Mouse (Mus musculus) yolk sac, embryonic 10.5 days (tissue): ENCODE measurements around the gene Manf.
A peak's percentile ranks its signal among the peaks of the same experiment; 100 is the strongest.

ENCODE experiments used
- DNase-seq: peaks from one replicate; pipeline ENCODE4 v3.0.0-alpha.2; 2017; ENCODE audit warnings: low spot score

Manf gene

DNA sequence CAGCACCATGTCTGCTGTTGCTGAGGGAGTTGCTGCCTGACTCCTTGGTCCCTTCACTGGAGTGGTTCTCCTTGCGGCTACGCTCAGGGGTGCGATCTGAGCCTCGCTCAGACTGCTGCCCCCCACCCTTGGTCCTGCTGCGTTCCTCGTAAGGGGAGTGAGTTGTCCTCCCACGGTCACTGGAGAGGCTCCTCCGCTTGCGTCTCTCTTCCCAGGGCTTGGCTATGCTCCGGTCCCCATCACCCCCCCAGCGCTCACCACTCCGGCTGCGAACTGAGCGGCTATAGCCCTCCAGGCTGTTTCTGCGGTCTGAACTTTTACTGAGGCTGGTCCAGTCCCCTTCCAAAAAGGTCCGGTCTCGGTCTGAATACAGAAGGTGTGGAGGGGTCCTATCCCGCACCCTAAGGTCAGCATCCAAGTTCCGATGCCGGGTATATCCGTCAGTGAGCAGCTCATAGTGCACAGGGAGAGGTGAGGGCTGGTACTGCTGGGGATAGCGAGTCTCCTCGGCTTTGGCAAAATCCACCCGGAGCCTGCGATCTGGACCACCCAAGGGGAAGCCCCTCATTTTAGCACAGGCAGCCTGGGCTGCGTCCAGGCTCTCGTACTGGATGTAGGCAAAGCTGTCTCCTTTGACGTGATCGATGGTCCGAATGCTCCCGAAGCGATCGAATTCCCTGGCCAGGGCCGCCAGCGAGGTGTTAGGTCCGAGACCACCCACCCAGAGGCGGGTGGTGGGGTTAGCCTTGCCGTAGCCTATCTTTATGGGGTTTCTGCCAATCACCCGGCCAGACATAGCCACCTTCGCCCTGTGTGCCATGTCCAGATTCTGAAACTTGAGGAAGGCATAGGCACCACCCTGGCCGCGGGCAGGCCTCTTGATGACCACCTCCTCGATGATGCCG is 6.5 kb downstream of the Manf start:
- no peak for DNase-seq

DNA sequence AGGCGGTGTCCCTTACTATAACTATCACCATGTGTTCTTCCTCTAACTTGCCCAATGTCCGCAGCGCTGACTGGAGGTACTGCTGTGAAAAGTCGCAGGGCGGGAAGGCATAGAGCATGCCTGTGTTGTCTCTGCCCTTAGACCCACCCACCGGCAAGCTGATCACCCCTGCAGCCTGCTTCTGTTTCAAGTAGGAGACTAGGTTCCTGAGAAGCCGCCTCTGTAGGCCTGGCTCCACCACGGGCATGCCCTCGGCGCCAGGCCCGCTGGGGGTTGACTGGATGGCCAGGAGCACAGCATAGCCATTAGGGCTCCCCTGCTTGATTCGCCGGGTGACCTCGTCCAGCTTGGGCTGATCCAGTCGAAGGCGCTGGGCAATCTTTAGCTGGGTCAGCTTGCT is 7.5 kb downstream of the Manf start:
- DNase-seq = no peak

DNA sequence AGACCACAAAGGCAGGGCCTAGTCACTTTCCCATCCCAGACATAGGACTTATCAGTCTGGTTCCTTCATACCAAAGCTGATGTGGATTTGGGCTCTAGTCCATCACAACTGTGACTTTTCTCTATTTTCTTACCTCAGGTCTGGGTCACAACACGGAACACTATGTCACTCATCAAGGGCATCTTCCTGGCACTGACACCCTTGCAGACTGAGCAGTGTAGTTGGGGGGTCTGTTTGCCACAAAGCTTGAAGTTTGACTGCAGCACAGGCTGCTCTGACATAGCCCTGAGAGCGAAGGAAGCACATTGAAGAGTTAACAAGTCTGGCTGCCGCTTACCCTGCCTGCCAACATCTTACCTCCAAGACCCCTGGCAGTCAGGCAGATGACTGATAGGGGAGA is 8.7 kb downstream of the Manf start:
- DNase-seq = no peak

DNA sequence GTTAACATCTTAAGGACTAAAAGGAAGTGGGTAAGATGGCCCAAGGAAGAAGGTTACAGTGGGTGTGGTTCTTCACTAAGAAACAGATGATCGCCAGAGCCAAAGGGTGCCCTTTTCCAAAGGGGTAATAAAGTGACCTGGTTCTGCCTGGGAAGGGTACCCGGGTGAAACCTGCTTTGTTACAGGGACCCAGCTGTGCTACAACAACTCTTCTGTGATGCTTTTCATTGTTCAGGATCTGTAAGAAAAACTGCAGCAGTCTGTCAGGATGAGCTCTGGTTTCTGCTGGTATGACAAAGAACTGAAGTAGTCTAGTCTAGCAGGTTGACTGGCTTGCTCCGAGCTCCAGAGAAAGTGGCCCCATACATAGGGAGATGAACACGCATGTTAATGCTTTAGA is 9.6 kb downstream of the Manf start:
- no peak for DNase-seq

DNA sequence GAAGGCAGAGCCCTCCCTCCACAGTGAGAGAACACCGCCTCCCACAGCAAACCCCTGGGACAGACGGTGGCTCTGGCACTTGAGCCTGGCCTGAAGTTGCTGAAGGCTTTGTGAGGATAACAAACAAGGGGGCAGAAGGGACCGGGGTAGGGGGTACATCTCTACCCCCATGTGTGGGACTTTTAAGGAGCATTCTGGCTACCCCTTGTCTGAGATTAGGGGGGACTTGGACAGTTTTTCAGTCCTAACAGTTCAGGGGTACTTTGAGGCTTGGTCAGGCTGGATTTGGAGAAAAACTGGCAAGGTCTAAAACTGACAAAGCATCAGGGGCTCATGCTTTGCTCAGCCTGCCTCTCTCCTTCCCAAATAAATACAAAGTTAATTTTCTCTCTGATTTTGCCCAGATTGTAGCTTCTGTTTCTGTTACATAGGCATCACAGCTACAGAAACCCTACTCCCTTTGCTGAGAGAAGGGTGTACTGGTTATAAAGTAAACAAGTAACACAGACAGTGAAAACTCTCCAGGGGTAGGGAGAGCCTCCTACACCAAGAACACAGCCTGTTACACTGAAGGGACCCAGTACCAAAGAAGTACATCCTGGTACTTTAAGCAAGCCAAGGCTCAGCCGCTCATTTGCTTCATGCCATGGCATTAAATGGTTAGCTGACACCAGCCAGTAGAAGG is 10.6 kb downstream of the Manf start:
- no peak for DNase-seq

DNA sequence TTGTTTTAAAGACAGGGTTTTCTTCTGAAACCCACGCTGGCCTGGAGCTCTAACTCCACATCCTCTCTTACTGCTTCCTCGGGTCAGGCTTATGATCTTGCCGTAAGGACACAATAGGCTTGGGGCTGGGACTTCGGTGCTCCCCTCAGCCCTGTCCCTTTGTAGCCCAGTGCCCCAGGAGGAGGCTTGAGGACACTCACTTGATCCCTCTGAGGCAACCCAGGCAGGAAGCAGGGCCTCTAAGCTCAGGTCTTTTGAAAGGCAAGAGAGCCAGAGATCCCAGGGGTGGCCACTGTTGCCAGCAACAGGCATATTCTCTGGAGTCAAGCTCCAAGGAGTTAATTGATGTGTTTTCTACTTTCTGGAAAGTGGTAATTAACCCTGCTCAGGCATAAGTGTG is 12.3 kb downstream of the Manf start:
- no peak for DNase-seq

DNA sequence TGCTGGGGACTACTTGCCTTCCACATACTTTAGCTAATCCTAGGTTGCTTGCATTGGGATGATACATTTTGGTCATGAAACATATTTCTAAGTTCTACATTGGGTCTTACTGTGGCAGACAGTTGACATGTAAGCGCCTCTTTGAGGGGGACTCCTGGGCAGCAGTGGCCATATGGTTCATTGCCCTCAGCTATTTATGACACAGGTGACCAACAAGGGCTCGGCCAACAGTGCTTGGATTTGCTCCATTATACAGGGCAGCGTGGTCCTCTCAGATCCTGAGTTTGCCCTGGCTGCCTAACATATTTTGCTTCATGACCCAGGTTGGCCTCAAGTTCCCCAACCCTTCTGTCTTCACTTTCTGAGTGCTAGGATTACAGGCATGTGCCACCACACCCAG is 15.1 kb downstream of the Manf start:
- no peak for DNase-seq

DNA sequence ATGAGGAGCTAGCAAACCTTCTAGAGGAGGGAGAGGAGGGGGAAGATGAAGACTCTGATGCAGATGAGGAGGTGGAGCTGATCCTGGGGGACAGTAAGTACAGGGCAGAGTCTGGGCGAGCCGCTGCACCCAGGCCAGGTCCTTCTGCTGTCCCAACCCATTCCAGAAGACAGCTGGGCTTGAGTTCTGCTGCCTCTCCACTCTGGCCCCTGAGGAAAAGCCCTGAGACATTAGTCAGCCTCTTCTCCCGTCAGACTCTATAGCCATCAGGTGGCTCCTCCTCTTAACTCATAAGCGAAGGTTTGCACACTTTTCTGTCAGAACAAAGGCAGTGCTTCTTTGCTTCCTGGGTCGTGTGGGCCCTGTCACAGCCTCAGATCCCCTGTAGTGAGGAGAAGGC is 17.6 kb downstream of the Manf start:
- no peak for DNase-seq

DNA sequence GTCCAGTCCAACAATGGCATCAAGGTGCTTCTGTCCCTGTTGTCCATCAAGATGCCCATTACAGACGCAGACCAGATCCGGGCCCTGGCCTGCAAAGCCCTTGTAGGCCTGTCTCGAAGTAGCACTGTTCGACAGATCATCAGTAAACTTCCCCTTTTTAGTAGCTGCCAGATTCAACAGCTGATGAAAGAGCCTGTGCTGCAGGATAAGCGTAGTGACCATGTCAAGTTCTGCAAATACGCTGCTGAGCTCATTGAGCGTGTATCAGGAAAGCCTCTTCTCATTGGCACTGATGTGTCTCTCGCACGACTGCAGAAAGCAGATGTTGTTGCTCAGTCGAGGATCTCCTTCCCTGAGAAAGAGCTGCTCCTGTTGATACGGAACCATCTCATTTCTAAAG is 33.7 kb downstream of the Manf start:
- DNase-seq = no peak

DNA sequence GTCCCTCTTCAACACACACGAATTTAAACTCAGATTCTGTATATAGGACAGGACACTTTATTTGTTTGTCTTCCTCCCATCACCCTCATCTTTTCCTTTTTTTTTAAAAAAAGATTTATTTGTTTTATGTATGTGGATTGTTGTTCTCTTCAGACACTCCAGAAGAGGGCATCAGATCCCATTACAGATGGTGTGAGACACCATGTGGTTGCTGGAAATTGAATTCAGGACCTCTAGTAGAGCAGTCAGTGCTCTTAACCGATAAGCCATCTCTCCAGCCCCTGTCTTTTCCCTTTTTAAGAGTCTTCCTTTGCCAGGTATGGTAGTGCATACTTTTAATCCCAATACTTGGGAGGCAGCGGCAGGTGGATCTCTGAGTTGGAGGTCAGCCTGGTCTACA is 35.1 kb downstream of the Manf start:
- DNase-seq = no peak

DNA sequence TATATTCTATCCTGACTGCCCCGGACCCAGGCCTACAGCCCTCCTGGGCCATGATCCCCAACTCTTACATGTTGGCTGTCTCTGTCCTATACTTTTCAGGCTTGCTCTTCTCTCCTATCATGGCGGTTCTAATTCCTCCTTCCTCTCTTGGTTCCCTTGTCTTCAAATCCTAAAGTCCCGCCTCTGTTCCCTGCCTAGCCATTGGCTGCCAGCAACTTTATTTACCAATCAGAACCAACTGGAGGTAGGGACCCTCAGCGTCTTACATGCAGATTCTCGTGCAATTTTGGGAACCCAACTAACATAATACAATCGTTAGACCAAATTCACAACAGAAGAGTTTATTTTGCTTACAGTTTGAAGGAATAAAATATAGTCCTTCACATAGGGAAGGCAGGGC is 49.0 kb downstream of the Manf start:
- DNase-seq = no peak

DNA sequence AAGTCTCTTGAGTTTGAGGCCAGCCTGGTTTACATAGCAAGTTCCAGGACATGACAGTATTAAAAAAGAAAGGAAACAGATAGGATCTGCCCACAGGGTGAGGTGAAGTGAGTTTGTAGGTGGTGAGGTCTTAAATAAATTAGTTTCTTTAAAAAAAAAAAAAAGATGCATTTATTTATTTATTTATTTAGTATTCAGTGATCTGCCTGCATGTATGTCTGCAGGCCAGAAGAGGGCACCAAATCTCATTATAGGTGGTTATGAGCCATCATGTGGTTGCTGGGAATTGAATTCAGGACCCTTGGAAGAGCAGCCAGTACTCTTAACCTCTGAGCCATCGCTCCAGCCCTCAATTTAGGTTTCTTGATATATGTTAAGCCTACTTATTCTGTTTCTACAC is 51.2 kb downstream of the Manf start:
- DNase-seq = no peak

DNA sequence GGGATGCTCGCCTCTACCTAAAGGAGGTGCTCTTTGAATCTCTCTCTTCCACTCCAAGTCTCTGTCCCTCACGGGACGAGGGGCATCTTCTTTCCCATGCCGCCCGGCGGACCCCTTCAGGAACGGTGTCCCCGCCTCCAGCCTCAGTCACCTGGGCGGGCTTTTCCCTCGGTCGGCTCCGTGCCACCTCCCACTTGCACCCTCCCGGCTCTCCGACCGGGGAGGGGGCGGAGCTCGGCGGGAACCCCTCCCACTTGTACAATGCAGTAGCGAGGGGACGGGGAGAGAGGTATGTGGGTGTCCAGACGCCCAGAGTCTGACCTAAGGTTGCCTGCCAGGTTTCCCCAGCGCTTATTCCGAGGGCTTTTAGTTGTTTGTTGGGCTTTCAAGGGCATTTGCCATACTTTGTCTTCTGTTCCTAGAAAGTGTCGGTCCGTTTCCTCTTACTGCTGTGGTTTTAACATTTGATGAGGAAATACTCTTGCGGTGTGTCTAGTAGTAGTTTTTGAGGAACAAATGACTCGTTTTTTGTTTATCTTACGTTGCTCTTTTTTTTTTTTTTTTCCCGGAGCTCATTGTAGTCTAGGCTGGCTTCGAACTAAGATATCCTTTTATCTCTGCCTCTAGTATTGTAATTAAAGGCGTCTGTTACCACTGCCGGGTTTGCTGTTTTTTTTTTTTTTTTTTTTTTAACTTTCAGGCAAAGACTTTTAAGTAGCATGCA is 69.2 kb downstream of the Manf start:
- peak; percentile 93 for DNase-seq

DNA sequence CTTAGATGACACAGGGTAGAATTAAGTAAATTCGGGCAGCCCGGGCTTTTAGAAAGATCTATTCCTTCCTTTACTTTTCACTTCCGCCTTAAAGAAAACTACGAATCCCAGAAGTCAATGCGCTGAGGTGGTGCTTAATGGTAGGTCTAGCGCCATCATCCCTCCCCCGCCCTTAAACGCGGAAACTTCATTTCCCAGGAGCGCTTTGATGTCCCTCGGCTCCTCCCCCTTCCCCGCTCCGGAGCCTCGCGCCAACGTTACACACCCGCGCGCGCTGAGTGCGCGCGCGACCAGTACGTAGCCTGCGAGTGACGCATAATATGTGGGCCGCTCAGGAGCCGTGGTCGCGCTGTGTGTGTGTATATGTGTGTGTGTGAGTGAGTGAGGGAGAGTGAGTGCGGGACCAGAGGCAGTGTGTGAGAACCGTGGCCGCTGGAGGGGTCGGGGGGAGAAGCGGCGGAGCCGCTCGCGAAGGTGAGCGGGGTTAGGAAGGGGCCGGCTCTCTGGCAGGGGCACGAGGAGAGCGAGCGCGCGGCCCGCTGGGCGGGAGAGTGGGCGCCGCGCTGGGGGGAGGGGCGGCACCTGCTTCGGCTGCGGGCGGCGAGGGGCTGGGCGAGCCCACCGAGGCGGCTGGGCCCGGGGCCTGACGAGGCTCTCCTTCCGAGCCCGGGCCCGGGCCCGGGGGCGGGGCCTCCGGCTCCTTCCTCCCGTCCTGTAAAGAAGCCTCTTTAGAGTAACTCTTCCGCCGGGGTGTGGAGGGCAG is 70.0 kb downstream of the Manf start, which contains the start of gene Dcaf1:
TSS of gene Dcaf1 (plus strand) at position 257 of the 763 bp plus-strand sequence.
- DNase-seq = peak; percentile 96

DNA sequence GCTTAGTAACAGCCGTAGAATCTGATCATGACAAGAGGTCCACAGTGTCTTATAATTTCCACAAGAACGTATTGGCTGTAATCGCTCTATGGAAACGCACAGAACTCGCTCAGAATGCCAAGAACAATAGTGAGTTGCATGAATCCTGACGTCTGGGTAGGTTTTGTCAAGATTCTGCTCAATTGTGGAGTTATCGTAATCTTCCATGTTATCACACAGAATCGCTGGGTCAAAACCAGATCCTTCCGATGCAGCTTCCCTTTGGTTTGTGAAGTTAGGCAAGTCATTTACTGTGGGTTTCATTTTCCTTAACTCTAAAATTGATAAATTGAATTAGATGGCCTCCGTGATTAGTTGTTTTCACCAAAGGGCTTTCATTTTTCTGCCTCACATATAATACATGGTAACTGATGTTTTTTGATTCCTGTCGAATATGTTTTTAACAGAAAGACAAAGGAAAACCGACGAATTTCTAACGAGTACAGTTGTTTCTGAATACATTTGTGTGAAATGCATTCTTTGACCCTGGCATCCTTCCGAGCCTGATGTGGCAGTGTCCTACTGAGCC is 70.6 kb downstream of the Manf start:
- peak; percentile 8 for DNase-seq

DNA sequence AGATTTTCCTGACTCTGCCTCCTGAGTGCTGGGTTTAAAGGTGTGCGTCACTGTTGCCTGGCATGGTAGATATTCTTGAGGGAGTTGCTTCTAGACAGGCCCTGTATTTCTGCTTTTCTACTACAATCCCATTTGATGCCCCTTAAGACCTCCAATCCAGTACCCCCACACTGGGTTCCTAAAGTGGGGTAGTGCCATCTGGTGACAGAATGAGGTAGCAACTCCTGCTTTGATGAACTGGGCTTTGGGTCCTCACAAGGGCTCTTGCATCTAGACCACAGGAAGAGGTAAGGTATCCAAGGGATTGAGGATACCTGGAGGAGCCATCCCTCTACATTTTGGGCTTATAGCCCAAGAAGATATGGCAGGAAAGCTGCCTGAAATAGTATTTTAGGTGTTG is 72.6 kb downstream of the Manf start:
- DNase-seq = no peak

DNA sequence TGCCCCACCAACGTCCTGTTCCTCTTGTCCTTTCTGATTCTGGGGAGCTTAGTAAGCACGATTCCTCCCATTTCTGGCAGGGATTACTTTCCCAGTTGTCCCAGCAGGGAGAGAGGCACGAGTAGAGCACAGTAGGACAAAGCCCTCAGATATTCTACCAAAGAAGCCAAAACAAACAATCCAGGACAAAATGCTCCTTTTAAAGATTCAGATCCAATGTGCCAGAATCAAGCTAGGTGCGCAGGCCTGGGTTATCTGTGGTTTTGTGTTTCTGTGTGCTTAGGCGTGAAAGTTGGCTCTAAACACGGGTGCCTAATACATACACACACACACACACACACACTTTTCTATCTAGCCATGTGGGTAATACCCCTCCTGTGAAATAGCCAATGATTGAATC is 73.6 kb downstream of the Manf start:
- no peak for DNase-seq

DNA sequence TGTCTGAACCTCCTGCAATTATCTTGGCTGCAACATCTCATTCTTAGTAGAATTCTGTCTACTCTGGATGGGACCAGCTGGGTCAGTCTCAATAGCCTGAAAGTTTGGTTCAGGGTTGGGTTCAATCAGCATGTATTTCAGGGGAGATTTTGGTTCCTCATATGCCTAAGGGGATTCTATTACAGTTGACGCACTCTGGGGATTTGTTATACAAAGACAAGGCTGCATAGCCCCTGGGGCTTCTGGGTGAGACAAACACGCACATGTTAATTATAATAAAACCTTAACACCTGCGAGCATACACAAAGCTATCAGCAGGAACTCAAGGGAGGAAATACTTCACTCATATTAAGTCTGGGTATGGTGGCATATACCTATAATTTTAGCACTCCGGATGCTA is 85.3 kb downstream of the Manf start:
- DNase-seq = no peak

DNA sequence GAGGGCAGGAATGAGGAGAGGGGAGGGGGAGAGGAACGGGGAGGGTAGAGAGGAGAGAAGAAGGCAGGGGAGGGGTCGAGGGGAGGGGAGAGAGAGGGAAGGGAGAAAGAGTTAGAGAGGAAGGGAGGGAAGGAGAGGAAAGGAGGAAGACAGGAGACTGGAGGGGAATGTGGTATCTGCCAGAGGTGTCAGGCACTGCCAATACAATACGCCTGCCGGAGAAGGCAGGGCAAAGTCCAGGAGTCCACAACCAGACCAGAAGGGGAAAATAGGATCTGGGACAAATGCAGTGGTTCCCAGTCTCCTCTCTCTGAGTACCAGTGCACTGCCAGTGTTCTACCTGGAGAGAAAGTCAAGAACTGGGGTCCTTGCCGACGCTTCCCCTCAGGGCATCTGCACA is 100.9 kb downstream of the Manf start:
- DNase-seq = peak; percentile 38

DNA sequence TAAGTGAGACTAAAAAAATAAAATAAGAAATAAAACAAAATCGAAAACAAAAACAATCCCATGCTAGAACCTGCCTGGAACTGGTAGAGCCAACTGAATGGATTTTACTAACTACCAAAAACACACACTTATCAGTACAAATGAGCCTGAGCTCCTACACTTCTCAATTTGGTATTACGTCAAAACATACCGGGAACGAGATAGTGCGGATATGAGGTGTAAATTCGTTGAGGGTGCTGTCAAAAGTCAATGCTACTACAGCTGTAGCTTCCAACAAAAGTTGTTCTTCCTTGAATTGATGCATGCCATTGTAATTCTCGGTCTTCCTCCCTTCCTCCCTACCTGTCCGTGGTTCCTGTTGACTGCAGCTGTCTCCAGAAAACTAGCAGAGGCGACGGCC is 102.4 kb downstream of the Manf start:
- DNase-seq = no peak

DNA sequence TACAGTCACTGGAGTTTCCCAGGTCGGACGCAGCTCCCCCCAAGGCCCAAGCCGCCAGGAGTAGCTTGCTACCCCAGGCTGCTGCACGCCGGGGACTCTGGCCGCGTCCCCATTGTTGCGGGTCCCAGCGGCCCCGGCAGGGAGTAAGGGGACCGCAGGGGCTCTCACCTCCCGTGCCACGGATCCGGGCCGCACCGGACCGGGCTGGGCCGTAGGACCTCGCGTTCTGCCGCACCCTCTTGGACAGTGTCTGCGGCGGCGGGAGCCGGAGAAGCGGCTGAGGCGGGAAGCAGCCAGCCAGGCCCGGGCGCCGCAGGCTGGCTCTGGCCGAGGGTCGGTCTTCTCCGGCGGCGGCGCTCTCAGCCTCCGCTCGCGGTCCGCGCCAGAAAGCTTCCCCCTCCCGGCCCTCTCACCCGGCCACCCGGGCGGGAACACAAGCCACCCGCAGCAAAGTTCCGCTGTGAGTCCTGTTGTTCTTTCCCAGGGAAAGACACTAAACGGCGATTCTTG is 102.9 kb downstream of the Manf start, which contains the start of gene Rad54l2:
TSS of gene Rad54l2 (minus strand) at position 383 of the 510 bp plus-strand sequence.
- DNase-seq = peak; percentile 88
